ENCODE assay signal across 21 mouse cellular contexts in the genomic region with DNA sequence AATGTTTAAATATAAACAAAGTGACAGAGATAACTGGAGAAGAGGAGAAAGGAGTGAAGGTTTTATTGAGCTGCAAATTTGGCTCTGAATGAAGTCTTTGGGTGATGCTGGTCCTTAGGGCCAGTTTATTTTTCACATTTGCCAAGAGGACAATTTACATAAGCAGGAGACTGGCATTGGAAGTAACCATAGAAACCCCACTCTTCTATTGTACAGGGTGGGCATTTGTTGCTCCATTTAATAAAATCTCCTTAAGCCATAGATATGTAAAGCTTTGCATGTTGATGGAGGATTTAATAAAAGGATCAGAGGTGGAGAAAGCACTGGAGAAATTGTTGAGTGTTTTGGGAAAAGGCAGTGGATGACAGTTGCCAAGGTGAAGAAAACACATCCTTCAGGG.
DNase-seq lines count a peak whose midpoint lies in the region; ATAC-seq and TF ChIP-seq lines count a peak whose summit lies in the region.
"Had no signal": no experiment of that assay in that cellular context is flagged by ENCODE, and none has a peak within 500 bp of the region (broad histone marks: within the 10 kb centered on the region; RNA-seq: fewer than 3 reads in every experiment).

No protein-coding gene starts in this region.

- H3K9ac ChIP-seq in forebrain, embryonic 11.5 days (ENCODE audit: low read length), result no peak overlapping the region
- H3K9ac ChIP-seq in forebrain, embryonic 12.5 days, result no peak overlapping the region
- H3K9ac ChIP-seq in hindbrain, embryonic 12.5 days, result no peak overlapping the region
- H3K9ac ChIP-seq in midbrain, embryonic 16.5 days (ENCODE audit: low read depth, low read length), result no peak overlapping the region
- H3K9ac ChIP-seq in kidney, embryonic 14.5 days (ENCODE audit: low read depth, low read length), result no peak overlapping the region
- H3K9ac ChIP-seq: embryonic facial prominence, embryonic 13.5 days; heart, embryonic 12.5 days; hindbrain, embryonic 15.5 days had no signal

- H3K4me2 ChIP-seq in forebrain, embryonic 11.5 days (ENCODE audit: low read depth, low read length, severe bottlenecking), result no peak overlapping the region
- H3K4me2 ChIP-seq in forebrain, embryonic 12.5 days, result no peak overlapping the region
- H3K4me2 ChIP-seq in hindbrain, embryonic 12.5 days (replicated peaks), result no peak overlapping the region
- H3K4me2 ChIP-seq in midbrain, embryonic 16.5 days (ENCODE audit: low read length), result no peak overlapping the region
- no peak overlapping the region for H3K4me2 ChIP-seq in kidney, embryonic 14.5 days (replicated peaks; ENCODE audit: low read depth, low read length)
- H3K4me2 ChIP-seq: embryonic facial prominence, embryonic 13.5 days; heart, embryonic 12.5 days; hindbrain, embryonic 15.5 days had no signal

- H3K27ac ChIP-seq in forebrain, embryonic 11.5 days (ENCODE audit: low read depth, low read length), result no peak overlapping the region
- H3K27ac ChIP-seq in forebrain, embryonic 12.5 days, result no peak overlapping the region
- H3K27ac ChIP-seq in hindbrain, embryonic 12.5 days, result no peak overlapping the region
- no peak overlapping the region for H3K27ac ChIP-seq in hindbrain, embryonic 10.5 days
- H3K27ac ChIP-seq in midbrain, embryonic 16.5 days (ENCODE audit: low read length), result no peak overlapping the region
- H3K27ac ChIP-seq in kidney, embryonic 14.5 days (ENCODE audit: low read depth, low read length), result no peak overlapping the region
- H3K27ac ChIP-seq: embryonic facial prominence, embryonic 13.5 days; gastrocnemius, adult 2 months; hindbrain, embryonic 15.5 days had no signal

- no peak overlapping the region for H3K4me3 ChIP-seq in forebrain, embryonic 11.5 days (ENCODE audit: low read depth, low read length)
- H3K4me3 ChIP-seq in forebrain, embryonic 12.5 days (replicated peaks), result no peak overlapping the region
- H3K4me3 ChIP-seq in hindbrain, embryonic 12.5 days, result no peak overlapping the region
- H3K4me3 ChIP-seq in hindbrain, embryonic 10.5 days, result no peak overlapping the region
- H3K4me3 ChIP-seq in midbrain, embryonic 16.5 days (ENCODE audit: low read depth, low read length), result no peak overlapping the region
- no peak overlapping the region for H3K4me3 ChIP-seq in kidney, embryonic 14.5 days (ENCODE audit: low read length)
- H3K4me3 ChIP-seq: embryonic facial prominence, embryonic 13.5 days; gastrocnemius, adult 2 months; heart, embryonic 12.5 days; hindbrain, embryonic 15.5 days had no signal

- ATAC-seq in forebrain, embryonic 11.5 days (replicated peaks; ENCODE audit: low FRiP score), result 0 out of 2 replicates have a peak, but pooled peaks have one; percentile 36
- ATAC-seq in forebrain, embryonic 12.5 days (ENCODE audit: low FRiP score), result no peak
- peak; percentile 51 for ATAC-seq in hindbrain, embryonic 12.5 days (ENCODE audit: low FRiP score)
- ATAC-seq in midbrain, embryonic 16.5 days, result peak; percentile 45; the same call in 1 of the 2 replicates
- no peak for ATAC-seq in kidney, embryonic 14.5 days (ENCODE audit: low FRiP score, low TSS enrichment)
- ATAC-seq: CD4-positive, CD25-positive, alpha-beta regulatory T cell, adult 4 months; inflammation-experienced regulatory T-cells, adult 6 months; intestine, postnatal 0 days had no signal

- no peaks in the 10 kb centered on the region for H3K36me3 ChIP-seq in forebrain, embryonic 11.5 days (ENCODE audit: control insufficient read depth, insufficient read depth, low read length)
- H3K36me3 ChIP-seq in forebrain, embryonic 12.5 days (replicated peaks), result no peaks in the 10 kb centered on the region
- H3K36me3 ChIP-seq in hindbrain, embryonic 12.5 days, result no peaks in the 10 kb centered on the region
- H3K36me3 ChIP-seq in hindbrain, embryonic 10.5 days, result no peaks in the 10 kb centered on the region
- no peaks in the 10 kb centered on the region for H3K36me3 ChIP-seq in midbrain, embryonic 16.5 days (ENCODE audit: control insufficient read depth, insufficient read depth, low read length)
- H3K36me3 ChIP-seq in kidney, embryonic 14.5 days (ENCODE audit: control insufficient read depth, insufficient read depth, low read length), result no peaks in the 10 kb centered on the region
- H3K36me3 ChIP-seq: embryonic facial prominence, embryonic 13.5 days; G1E; heart, embryonic 12.5 days; hindbrain, embryonic 15.5 days had no signal

- DNase-seq in forebrain, embryonic 11.5 days (ENCODE audit: low spot score), result no peak
- DNase-seq in hindbrain, embryonic 10.5 days (ENCODE audit: low spot score), result no peak
- DNase-seq in brain, embryonic 14.5 days (ENCODE audit: low read depth), result peak; percentile 29
- DNase-seq: adrenal gland, postnatal 10 days; B cell, adult 2 months; cerebellum, adult 11-12 months; cerebellum, adult 9-10 months; cerebellum, postnatal 25 days; gastrocnemius, adult 2 months; gastrocnemius, postnatal 25 days had no signal

- H3K27me3 ChIP-seq in forebrain, embryonic 11.5 days (ENCODE audit: control insufficient read depth, insufficient read depth, low read length), result no peaks in the 10 kb centered on the region
- H3K27me3 ChIP-seq in forebrain, embryonic 12.5 days, result no peaks in the 10 kb centered on the region
- no peaks in the 10 kb centered on the region for H3K27me3 ChIP-seq in hindbrain, embryonic 12.5 days
- H3K27me3 ChIP-seq in hindbrain, embryonic 10.5 days (ENCODE audit: insufficient read depth, poor library complexity, severe bottlenecking), result no peaks in the 10 kb centered on the region
- no peaks in the 10 kb centered on the region for H3K27me3 ChIP-seq in midbrain, embryonic 16.5 days (ENCODE audit: control insufficient read depth, insufficient read depth, low read depth, low read length)
- H3K27me3 ChIP-seq in kidney, embryonic 14.5 days (ENCODE audit: control insufficient read depth, insufficient read depth, low read length), result no peaks in the 10 kb centered on the region
- H3K27me3 ChIP-seq: embryonic facial prominence, embryonic 13.5 days; heart, embryonic 12.5 days; hindbrain, embryonic 15.5 days had no signal

- H3K9me3 ChIP-seq in forebrain, embryonic 11.5 days (ENCODE audit: control insufficient read depth, low read length), result no peaks in the 10 kb centered on the region
- no peaks in the 10 kb centered on the region for H3K9me3 ChIP-seq in forebrain, embryonic 12.5 days
- no peaks in the 10 kb centered on the region for H3K9me3 ChIP-seq in hindbrain, embryonic 12.5 days (replicated peaks)
- H3K9me3 ChIP-seq in hindbrain, embryonic 10.5 days, result no peaks in the 10 kb centered on the region
- H3K9me3 ChIP-seq in midbrain, embryonic 16.5 days (replicated peaks; ENCODE audit: control insufficient read depth, low read length, poor library complexity, severe bottlenecking), result no peaks in the 10 kb centered on the region
- H3K9me3 ChIP-seq in kidney, embryonic 14.5 days (ENCODE audit: control insufficient read depth, low read length), result no peaks in the 10 kb centered on the region
- H3K9me3 ChIP-seq: embryonic facial prominence, embryonic 13.5 days; G1E; heart, embryonic 12.5 days; hindbrain, embryonic 15.5 days had no signal

- H3K4me1 ChIP-seq in forebrain, embryonic 11.5 days (replicated peaks; ENCODE audit: control insufficient read depth, insufficient read depth, low read length), result no peaks in the 10 kb centered on the region
- peaks cover 4% of the 10 kb centered on the region; the same call in 1 of the 2 replicates for H3K4me1 ChIP-seq in forebrain, embryonic 12.5 days
- 0 out of 2 replicates have a peak, but pooled peaks cover 2% of the 10 kb centered on the region for H3K4me1 ChIP-seq in hindbrain, embryonic 12.5 days
- H3K4me1 ChIP-seq in hindbrain, embryonic 10.5 days (replicated peaks), result peaks cover 13% of the 10 kb centered on the region; the same call in 1 of the 2 replicates
- no peaks in the 10 kb centered on the region; the same call in 1 of the 2 replicates for H3K4me1 ChIP-seq in midbrain, embryonic 16.5 days (ENCODE audit: control insufficient read depth, insufficient read depth, low read length)
- H3K4me1 ChIP-seq in kidney, embryonic 14.5 days (ENCODE audit: control insufficient read depth, insufficient read depth, low read length), result no peaks in the 10 kb centered on the region
- H3K4me1 ChIP-seq: embryonic facial prominence, embryonic 13.5 days; heart, embryonic 12.5 days; hindbrain, embryonic 15.5 days had no signal

- no peak for TF ChIP-seq POLR2A in brain, embryonic 14.5 days (IDR thresholded peaks at IDR 0.05; ENCODE audit: borderline replicate concordance, extremely low read depth, insufficient read depth, insufficient read length, poor library complexity, severe bottlenecking)

- TF ChIP-seq CTCF in brain, embryonic 14.5 days (IDR thresholded peaks at IDR 0.05; ENCODE audit: borderline replicate concordance, extremely low read depth, insufficient read depth, insufficient read length), result no peak

Comparison
In these comparisons a context has a peak if more than half of its experiments do, and no peak if none do; other contexts are left out.
1. ATAC-seq: peak in forebrain, embryonic 11.5 days (single experiment), hindbrain, embryonic 12.5 days (single experiment) and midbrain, embryonic 16.5 days (single experiment); none in forebrain, embryonic 12.5 days (single experiment) and kidney, embryonic 14.5 days (single experiment).